Mouse (Mus musculus) brain, adult 2 months (tissue): Measurements from ENCODE around the gene N4bp2l2.

Source experiments
- DNase-seq: peaks from one replicate; pipeline ENCODE4 v3.0.0; 2011; ENCODE audit warnings: low read depth, low spot score

The N4bp2l2 gene

GRCm38 (mm10) chr5:150598202-150599119 lies 67.5 kb downstream of the N4bp2l2 start:
- DNase-seq = no peak

GRCm38 (mm10) chr5:150597088-150597487 lies 68.9 kb downstream of the N4bp2l2 start, which contains the start of gene N4bp2l1:
TSS of gene N4bp2l1 (minus strand) at chr5:150597188.
- DNase-seq = no peak

DNA sequence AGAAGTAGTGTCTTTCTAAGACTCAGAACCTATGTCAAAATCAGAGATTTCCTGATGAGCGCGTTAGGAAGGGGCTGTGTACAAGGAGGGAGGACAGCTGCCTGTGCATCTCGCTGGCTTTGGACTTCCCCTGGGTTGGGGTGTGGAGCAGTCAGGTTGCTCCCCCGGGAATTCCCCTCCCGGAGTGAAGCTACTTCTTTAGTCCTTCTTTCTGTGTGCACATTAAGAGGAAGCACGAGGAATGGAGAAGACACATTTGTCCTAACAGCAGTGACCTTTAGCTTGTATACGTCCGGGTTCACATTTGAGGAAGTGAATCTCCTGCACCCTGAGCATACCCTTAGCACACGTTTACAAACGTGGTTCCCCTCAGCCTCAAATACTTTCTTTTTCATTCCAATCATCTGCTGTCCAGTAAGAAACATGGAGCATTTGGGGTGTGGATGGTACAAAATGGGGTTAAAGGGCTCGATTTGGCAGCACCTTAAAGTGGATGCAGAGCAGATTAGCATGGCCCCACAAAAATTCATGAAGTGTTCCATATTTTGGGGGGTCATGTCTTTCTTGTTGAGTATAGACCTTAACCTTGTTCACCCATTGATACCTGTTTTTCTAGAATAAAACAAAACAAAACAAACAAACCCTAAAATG lies 70.5 kb downstream of the N4bp2l2 start:
- no peak for DNase-seq

DNA sequence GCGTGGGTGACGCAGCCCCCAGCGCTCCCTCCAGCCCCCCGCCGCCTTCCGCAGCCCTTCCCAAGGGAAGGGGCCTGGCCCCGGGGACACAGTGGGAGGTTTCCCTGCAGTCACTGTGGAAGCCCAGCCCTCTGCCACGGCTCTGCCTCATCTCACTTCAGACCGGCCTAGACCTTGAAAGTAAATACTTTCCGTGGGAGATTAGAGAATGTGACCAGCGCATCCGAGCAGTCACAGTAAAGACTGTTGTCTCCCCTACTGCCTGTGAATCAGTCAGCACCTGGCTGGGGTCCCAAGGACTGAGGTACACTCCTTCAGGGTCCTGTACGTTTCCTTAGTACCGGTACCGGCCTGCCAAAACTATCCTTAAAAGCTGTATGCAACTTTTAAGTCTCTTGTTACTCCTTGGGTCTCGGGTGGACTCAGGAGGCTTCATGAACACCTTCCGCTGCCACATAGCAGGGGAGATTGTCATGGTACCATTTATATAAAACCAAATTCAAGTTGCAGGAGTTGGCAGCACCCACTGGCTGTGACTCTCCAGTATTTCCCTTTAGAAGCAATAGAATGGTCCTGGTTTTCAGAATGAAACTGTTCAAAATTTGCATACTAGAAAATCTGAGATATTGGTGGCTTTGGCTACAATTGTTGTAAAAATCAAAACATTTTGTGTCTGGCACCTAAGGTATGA lies 71.2 kb downstream of the N4bp2l2 start:
- no peak for DNase-seq

DNA sequence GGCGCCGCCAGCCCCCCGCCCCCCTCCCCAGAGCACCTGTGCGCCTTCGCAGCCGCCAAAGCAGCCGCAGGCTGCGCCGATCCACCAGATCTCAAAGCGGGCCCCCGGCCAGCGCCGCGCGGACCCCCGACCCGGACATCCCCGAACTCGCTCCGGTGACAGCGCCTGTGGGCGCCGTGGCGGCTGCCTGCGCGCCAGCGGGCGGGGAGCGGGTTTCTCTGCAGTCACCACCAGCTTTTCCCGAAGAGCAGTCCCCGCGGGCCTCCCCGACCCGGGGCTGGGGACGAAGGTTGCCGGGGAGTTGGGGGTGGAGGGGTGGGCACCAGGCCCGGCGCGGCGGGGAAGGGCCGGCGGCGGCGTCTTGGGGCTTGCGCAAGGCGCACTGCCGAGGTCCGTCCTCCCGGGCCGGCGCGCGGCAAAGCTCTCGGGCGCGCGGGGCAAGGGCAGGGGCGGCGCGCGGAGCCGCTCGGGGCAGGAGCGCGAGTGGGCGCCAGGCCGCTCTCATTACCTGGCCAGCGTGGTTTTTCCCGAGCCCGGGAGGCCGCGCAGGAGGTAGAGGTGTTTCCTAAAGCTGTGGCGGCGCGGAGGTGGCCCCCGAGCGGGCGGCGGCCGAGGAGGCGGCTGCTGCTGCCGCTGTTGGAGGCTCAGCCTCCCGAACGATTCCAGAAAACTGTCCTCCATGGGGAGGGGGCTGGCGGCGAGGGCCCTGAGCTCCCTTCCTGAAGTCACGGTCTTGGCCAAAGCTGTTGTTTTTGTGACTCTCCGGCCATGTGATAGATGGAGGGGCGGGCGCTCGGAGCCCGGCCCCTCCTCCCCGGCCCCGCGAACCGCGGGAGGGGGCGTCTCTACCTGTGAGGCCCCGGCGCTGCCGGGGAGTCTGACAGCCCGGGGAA lies 72.0 kb downstream of the N4bp2l2 start:
- DNase-seq = peak; percentile 79

DNA sequence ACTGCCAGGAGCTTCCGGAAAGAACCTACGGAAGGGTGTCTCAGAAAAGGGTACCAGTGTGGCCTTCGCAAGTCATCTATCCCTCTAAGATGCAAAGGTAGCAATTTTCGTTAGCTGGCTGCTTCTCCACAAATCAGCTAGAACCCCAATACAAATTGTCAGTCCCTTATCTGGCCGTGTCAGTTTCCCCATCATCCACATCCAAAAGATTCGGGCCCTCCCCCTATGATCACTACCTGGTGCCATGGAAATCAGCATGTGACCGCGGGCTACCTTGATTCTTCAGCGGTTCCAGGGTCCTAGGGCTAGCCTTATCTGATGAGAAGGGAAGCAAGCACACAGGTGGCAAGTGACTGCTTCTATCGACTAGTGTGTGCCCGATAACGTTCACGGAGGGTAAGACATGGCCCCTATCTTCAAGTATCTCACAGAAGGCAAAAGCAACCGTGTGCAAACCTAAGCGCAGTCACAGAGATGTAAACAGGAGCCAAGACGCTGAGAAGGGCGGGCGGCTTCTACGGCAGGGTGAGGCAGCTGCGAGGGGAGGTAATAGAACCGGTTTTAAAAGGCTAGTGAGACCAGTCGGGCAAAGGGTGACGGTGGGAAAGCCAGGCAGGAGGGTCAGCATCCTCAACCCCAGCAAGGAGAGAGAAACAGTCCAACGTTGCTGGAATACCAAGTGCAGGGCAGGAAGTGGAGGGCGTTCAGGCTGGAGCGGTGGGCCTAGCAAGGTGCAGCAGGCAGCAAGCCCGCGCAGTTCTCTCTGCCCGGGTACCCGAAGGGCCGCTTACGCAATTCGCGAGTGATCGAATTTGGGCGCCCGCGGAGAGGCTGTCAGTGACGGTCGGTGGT lies 72.9 kb downstream of the N4bp2l2 start:
- peak; percentile 84 for DNase-seq

GRCm38 (mm10) chr5:150592186-150592903 lies 73.6 kb downstream of the N4bp2l2 start:
- no peak for DNase-seq

DNA sequence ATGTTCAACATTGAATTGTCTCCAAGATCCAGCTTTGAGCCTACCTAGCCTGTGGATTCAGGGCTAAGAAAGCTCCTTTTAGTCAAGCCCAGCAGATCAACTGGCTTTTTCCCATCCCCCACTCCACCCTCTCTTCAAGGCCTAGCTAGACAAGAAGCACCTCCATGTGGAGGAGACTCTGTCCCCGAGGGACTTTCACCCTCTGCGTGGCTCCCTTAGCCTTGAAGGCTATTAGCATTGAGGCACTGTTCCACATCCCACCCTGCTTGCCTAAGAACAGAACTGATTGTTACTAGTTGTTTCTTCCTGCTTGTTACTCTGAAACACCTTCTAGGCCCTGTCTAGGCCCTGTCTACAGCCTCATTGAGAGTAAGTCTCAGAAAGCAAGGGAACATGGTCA lies 76.0 kb downstream of the N4bp2l2 start:
- DNase-seq = no peak

DNA sequence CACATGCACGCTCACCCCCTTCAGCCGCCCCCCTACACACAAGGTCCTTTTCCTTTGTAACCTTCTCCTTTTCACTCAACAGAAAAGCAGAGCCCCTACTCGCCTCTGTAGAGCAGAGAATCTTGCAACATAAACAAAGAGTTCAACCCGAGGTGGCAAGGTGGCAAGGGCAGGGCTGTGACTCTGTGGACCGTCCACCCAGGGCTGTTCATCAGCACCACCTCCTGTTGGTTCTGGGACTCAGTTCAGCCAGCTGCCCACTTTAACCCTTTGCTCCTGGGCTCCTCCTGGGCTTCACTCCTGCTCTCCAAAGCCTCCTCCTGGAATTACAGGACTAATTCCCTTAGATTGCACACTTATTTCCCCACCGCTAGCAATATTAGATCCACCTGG lies 81.7 kb downstream of the N4bp2l2 start:
- no peak for DNase-seq

DNA sequence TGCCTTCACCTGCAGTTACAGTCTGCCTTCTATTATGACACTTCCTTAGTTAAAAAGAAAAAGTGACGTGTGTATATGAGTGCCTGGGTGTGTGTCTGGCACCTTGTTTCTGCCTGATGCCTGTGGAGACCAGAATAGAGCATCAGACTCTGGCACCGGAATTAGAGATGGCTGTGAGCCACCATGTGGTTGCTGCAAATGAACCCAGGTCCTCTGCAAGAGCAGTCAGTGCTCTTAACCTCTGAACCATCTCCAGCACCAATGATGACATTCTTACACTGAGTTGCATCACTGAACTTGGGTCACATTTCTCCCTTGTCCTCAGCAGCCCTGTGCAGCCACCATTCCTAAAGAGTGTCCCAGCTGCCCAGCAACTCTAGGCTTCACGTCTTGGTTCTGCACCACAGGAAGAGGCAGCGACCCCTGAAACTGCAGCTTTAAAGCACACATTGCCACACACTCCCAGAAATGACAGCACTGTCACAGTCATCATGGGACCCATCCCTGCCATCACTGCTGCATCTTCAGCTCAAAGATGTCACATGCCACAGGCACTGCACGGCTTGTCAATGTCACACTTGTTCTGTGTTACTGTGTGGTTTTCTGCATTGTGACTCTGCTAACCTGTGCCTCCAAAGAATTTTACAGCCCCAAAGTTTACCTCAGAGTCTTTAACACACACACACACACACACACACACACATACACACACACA lies 82.2 kb downstream of the N4bp2l2 start:
- DNase-seq = peak; percentile 78

DNA sequence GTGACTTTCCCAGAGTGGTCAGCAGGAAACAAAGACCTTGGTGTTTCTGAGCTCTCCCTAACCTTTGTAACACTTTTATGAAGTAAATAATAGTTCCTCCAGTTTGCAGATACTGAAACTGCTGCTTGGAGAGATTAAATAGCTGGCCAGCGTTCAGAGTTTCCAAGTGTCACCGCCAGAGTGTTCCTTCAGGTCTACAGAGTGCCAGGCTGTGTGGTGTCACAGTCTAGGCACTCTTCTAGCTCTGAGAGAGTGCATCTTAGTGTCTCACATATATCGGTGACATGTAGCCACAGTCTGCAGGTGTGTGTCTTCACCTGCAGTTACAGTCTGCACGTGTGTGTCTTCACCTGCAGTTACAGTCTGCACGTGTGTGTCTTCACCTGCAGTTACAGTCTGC lies 82.8 kb downstream of the N4bp2l2 start:
- no peak for DNase-seq

- no peak for DNase-seq
Measured at GRCm38 (mm10) chr5:150581180-150581579, 84.8 kb downstream of the N4bp2l2 start.

DNA sequence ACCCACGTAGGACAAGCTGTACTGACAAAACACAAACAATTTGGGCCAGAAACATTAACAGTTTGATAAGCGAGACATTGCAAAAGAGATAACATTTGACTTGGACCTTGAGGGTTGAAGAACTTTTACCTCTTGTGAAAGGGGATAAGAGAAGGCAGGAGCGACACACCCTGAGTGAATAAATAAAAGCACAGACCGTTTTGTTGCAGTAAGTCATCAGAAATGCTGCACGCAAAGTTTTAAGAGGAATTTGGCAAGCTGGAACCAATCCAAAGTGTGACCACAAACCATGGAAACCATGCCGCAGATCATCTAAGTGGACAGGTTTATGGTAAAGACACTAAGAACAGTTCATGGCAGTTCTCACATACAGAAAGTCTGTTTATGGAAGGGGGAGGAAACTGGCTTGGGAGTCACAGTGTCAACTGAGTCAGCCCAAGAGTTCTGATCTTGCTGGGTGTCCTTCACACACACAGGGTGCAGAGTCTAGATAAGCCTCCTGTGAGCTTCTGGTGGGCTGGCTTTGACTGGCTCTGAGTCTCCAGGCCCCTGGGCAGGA lies 87.3 kb downstream of the N4bp2l2 start:
- no peak for DNase-seq

- DNase-seq = no peak
Measured at GRCm38 (mm10) chr5:150576832-150577231, 89.2 kb downstream of the N4bp2l2 start.

GRCm38 (mm10) chr5:150574885-150575284 lies 91.1 kb downstream of the N4bp2l2 start:
- DNase-seq = no peak

DNA sequence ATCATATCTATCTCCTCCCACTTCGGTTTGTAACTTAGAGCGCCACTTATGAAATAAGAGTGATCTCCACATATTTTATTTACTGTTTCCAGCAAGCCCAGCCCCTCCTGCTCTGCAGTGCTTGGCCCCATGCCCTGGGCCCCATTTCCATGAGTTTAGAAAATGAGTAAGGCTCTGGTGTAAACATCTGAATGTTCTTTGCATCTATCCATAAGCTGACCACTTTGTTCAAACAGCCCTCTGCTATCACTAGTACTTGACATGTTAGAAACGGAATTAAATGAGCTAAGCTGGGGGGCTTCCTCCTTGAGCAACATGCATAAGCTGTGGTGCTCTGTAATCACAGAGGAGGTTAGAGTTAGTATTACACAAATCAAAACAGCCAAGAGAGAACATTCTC lies 91.6 kb downstream of the N4bp2l2 start:
- DNase-seq = no peak

DNA sequence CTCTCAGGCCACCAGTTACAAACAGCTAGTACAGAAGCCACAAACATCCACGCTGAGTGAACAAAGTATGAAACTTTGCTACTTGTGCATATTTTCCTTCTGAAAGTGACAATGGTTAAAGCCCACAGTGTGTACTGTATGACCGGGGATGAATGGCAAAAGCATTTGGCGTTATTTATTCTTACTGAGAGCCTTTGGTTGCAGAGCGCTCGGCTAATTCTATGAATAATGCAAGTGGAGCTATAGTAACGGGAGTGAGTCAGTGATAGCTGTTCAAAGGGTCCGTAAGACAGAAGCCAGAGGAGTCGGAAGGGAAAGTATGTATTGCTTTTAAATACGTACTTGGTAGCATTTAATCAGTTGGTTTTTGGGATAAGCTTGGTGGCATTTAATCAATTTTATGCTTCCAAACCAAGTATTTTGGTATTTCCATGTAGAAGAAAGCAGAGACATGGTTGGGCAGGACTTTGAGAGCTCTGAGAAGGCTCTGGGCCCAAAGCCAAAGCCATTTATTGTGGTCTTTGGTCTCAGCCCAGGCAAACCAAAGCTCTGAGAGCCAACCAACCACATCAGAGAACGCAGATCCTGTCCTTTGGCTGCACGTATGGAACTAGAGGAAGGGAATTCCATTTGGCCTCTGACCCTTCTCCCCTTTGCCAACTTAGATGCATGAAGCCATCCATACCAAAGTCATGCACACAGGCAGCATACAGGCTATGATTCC lies 95.3 kb downstream of the N4bp2l2 start:
- DNase-seq = no peak

GRCm38 (mm10) chr5:150566971-150567370 lies 99.0 kb downstream of the N4bp2l2 start:
- DNase-seq = no peak
